Mouse (Mus musculus) forebrain, embryonic 11.5 days (tissue): ENCODE results near the gene Stk35. TPM values are rescaled to one million over a fixed set of nuclear protein-coding genes. Genes with fewer than 3 reads are reported as not detected.

Experiments used
- ATAC-seq: fragments of 200-750 bp; cut with Nextera tagmentation; replicated peaks from 2 replicates; pipeline ENCODE4 v1.8.0; 2017; ENCODE audit warnings: moderate TSS enrichment; ENCODE audit not compliant: low FRiP score
- DNase-seq: peaks from one replicate; pipeline ENCODE4 v3.0.0-alpha.2; 2017; ENCODE audit warnings: low spot score
- H3K27ac ChIP-seq: fragments of 300-500 bp; sonication (generic); 2 replicates; pipeline ENCODE4 v1.5.1; 2014; ENCODE audit warnings: low read depth, low read length
- H3K27me3 ChIP-seq: fragments of 300-500 bp; sonication (generic); 2 replicates; pipeline ENCODE4 v1.6.1; 2014; ENCODE audit warnings: mild to moderate bottlenecking, low read length, mixed read lengths; ENCODE audit not compliant: control insufficient read depth, insufficient read depth
- H3K36me3 ChIP-seq: fragments of 300-500 bp; sonication (generic); 2 replicates; pipeline ENCODE4 v1.6.1; 2014; ENCODE audit warnings: mild to moderate bottlenecking, low read length, moderate library complexity, mixed read lengths; ENCODE audit not compliant: control insufficient read depth, insufficient read depth
- H3K4me1 ChIP-seq: fragments of 300-500 bp; sonication (generic); replicated peaks from 2 replicates; pipeline ENCODE4 v1.6.1; 2014; ENCODE audit warnings: low read length, mixed read lengths; ENCODE audit not compliant: control insufficient read depth, insufficient read depth
- H3K4me2 ChIP-seq: fragments of 300-500 bp; sonication (generic); 2 replicates; pipeline ENCODE4 v1.6.1; 2014; ENCODE audit warnings: low read depth, mild to moderate bottlenecking, low read length, moderate library complexity, mixed read lengths; ENCODE audit not compliant: severe bottlenecking
- H3K4me3 ChIP-seq: fragments of 300-500 bp; sonication (generic); 2 replicates; pipeline ENCODE4 v1.5.1; 2014; ENCODE audit warnings: low read depth, low read length
- H3K9ac ChIP-seq: fragments of 300-500 bp; sonication (generic); 2 replicates; pipeline ENCODE4 v1.6.1; 2014; ENCODE audit warnings: low read length
- H3K9me3 ChIP-seq: fragments of 300-500 bp; sonication (generic); 2 replicates; pipeline ENCODE4 v1.6.1; 2016; ENCODE audit warnings: low read length, mixed read lengths; ENCODE audit not compliant: control insufficient read depth
- WGBS: fragments of 180-500 bp; shearing (Covaris S2); extraction: QIAGEN DNeasy Blood & Tissue Kit; methylation state at CpG from one replicate; pipeline ENCODE4 v1.1.7; 2014; 5-methylcytosine and 5-hydroxymethylcytosine counted together
- polyA plus RNA-seq: library from polyadenylated mRNA; unstranded; fragments of >200 nt; fragmentation: Nextera tagmentation; extraction: Ambion mirVana; gene quantifications from 2 replicates; pipeline ENCODE4 v1.2.1, GENCODE M21; 2014

Stk35 gene
- polyA plus RNA-seq: 20.4 and 21.9 TPM in 2 replicates

GRCm38 (mm10) chr2:129800271-129800903 is at the start of gene Stk35:
TSS of gene Stk35 (plus strand) at chr2:129800517.
- no peaks in the 10 kb centered on the region for H3K27me3 ChIP-seq
- H3K4me2 ChIP-seq: peak within 1 kb of the TSS; percentile 80
- ATAC-seq: peak; percentile 91
- H3K27ac ChIP-seq: peak within 1 kb of the TSS; percentile 96
- no peaks in the 10 kb centered on the region; the same call in 1 of the 2 replicates for H3K36me3 ChIP-seq
- H3K9me3 ChIP-seq: no peaks in the 10 kb centered on the region
- peak within 1 kb of the TSS; percentile 92 for H3K4me3 ChIP-seq
- peak within 1 kb of the TSS; percentile 93 for H3K9ac ChIP-seq
- H3K4me1 ChIP-seq: peaks cover 5% of the 10 kb centered on the region
- peak; percentile 95 for DNase-seq
- under 1% methylated on average over 51 of the region's 63 CpGs for WGBS

DNA sequence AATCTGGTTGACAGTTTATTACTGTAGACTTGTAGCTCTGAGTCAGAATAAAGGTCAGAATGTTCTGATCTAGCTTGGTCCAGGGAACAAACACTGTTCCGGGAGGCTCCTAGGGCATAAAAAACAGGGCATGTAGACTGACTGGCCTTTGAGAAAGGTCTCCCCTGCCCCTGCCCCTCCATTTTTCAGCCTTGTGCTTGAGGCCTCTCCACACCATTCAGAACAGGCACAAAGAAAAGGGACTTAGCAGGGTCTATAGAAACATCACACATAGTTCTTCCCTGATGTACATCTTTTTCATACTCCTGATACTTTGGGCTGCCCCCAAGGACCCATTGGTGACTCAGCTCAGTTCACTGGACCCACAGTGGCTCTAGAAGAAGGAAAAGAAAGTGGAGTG is 18.3 kb upstream of the Stk35 start:
- no peak overlapping the region for H3K4me3 ChIP-seq
- H3K36me3 ChIP-seq: no peaks in the 10 kb centered on the region
- 89% methylated on average over 1 of the region's 1 CpGs for WGBS
- no peak overlapping the region for H3K4me2 ChIP-seq
- DNase-seq (no peak), ATAC-seq (no peak)
- no peak overlapping the region for H3K9ac ChIP-seq
- H3K4me1 ChIP-seq: no peaks in the 10 kb centered on the region
- no peaks in the 10 kb centered on the region for H3K27me3 ChIP-seq
- H3K9me3 ChIP-seq: no peaks in the 10 kb centered on the region
- no peak overlapping the region for H3K27ac ChIP-seq

DNA sequence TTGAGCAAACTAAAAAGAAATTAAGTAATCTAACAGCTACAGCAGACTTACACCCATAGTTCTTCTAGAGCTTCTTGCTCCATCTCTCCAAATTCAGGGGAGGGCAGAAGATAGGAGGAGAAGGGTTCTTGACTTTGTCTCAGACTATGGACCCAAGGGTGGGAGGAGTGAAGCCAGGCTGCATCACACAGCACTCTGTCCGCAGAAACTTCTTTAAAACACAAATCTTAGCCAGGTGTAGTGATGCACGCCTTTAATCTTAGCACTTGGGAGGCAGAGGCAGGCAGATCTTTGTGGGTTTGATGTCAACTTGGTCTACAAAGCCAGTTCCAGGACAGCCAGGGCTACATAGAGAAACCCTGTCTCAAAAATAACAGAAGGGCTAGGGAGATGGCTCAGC is 3.8 kb upstream of the Stk35 start:
- Histone ChIP-seq H3K4me3 (no peak overlapping the region), H3K9ac (no peak overlapping the region), H3K27ac (no peak overlapping the region), H3K27me3 (no peaks in the 10 kb centered on the region), H3K4me2 (no peak overlapping the region), H3K4me1 (no peaks in the 10 kb centered on the region), H3K36me3 (no peaks in the 10 kb centered on the region), H3K9me3 (peaks cover 5% of the 10 kb centered on the region)
- ATAC-seq (no peak), DNase-seq (no peak)
- WGBS: 90% methylated on average over 2 of the region's 2 CpGs

DNA sequence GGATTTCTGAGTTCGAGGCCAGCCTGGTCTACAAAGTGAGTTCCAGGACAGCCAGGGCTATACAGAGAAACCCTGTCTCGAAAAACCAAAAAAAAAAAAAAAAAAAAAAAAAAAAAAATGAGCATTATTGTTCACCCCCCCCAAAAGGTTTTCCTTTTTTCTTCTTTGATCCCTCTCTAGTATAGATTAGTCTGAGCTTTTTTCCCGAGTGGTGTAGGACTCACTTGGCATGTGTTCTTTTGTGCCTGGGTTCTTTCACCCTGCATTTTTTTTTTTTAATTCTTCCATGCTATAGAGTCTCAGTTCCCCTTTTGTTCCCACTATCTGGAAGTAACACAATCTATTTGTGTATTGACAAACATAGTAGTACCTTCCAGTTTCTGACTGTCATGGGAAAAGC is 2.6 kb upstream of the Stk35 start:
- no peak overlapping the region for H3K9ac ChIP-seq
- ATAC-seq (no peak), DNase-seq (no peak)
- H3K27me3 ChIP-seq: no peaks in the 10 kb centered on the region
- H3K4me3 ChIP-seq: no peak overlapping the region
- H3K4me1 ChIP-seq: peaks cover 5% of the 10 kb centered on the region
- peaks cover 5% of the 10 kb centered on the region for H3K9me3 ChIP-seq
- no peak overlapping the region for H3K27ac ChIP-seq
- no peak overlapping the region for H3K4me2 ChIP-seq
- H3K36me3 ChIP-seq: no peaks in the 10 kb centered on the region
- 68% methylated on average over 2 of the region's 3 CpGs for WGBS

GRCm38 (mm10) chr2:129798410-129798809 is 1.9 kb upstream of the Stk35 start:
- Histone ChIP-seq H3K9me3 (peaks cover 5% of the 10 kb centered on the region), H3K4me2 (no peak overlapping the region), H3K27ac (no peak overlapping the region), H3K9ac (no peak overlapping the region), H3K4me1 (peaks cover 5% of the 10 kb centered on the region), H3K4me3 (no peak overlapping the region), H3K27me3 (no peaks in the 10 kb centered on the region), H3K36me3 (no peaks in the 10 kb centered on the region)
- DNase-seq (no peak), ATAC-seq (no peak)

DNA sequence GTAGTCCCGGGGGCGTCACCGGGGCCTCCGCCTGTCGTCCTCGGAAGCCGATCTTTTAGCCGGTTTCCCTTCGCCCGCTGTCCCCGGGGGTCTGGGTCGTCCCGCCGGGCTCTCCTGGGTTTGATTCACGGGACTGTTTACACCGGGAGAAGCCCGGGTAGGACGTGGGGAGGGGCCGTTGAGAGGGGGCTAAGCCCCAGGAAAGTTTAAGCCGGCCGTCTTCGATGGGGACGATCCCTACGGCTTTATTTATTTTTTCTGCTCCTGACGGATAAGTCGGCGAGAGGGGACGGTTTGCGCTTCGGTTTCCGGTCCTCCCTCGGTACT is 550 bp downstream of the Stk35 start:
- Histone ChIP-seq H3K4me3 (peak overlapping the region; percentile 92), H3K4me2 (peak overlapping the region; percentile 80), H3K9ac (peak overlapping the region; percentile 93), H3K9me3 (no peaks in the 10 kb centered on the region), H3K27ac (peak overlapping the region; percentile 96), H3K27me3 (no peaks in the 10 kb centered on the region), H3K4me1 (peaks cover 5% of the 10 kb centered on the region), H3K36me3 (no peaks in the 10 kb centered on the region; the same call in 1 of the 2 replicates)
- peak; percentile 53 for ATAC-seq
- DNase-seq: no peak
- WGBS: 0% methylated on average over 31 of the region's 32 CpGs

- under 1% methylated on average over 72 of the region's 73 CpGs for WGBS
- ATAC-seq: peak; percentile 80
- Histone ChIP-seq H3K4me1 (peaks cover 5% of the 10 kb centered on the region), H3K9me3 (no peaks in the 10 kb centered on the region), H3K27ac (peak overlapping the region; percentile 96), H3K36me3 (no peaks in the 10 kb centered on the region; the same call in 1 of the 2 replicates), H3K4me2 (peak overlapping the region; percentile 80), H3K9ac (peak overlapping the region; percentile 93), H3K27me3 (no peaks in the 10 kb centered on the region), H3K4me3 (peak overlapping the region; percentile 92)
- DNase-seq: peak; percentile 94
Observed at GRCm38 (mm10) chr2:129801231-129802029, 1.1 kb downstream of the Stk35 start.

DNA sequence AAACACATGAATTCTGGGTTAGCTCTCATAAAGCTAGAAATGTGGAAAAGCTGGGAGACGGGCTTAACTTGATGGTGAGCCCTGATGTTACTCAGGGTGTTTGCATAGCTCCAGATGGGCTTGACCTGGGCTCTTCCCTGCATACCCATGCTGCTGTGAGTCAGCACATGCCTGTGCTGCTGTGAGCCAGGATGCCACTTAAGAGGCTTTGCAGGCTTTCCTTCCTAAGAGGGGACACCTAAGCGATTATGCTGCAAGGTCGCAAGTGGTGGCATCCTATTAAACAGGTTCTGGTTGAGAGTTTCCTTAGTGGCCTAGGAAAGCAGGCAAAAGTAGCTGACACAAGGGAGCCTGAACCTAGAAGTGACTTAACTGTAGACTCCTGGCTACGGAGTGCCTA is 5.2 kb downstream of the Stk35 start:
- H3K36me3 ChIP-seq: peaks cover under 1% of the 10 kb centered on the region; the same call in 1 of the 2 replicates

More for the DNA sequence above, 5.2 kb downstream of the Stk35 start:
- Histone ChIP-seq H3K4me1 (peaks cover 5% of the 10 kb centered on the region), H3K9me3 (no peaks in the 10 kb centered on the region), H3K27ac (no peak overlapping the region), H3K4me2 (no peak overlapping the region), H3K9ac (no peak overlapping the region), H3K27me3 (no peaks in the 10 kb centered on the region), H3K4me3 (no peak overlapping the region)
- DNase-seq (no peak), ATAC-seq (no peak)
- 97% methylated on average over 4 of the region's 4 CpGs for WGBS
